Mouse (Mus musculus): Measurements from ENCODE around the gene Mybphl.

The Mybphl gene

GRCm38 (mm10) chr3:108411026-108411753 is 46.5 kb downstream of the Mybphl start:
- DNase-seq = no peak

GRCm38 (mm10) chr3:108411754-108412121 is 47.0 kb downstream of the Mybphl start:
- peak; percentile 62 to 79 for DNase-seq

GRCm38 (mm10) chr3:108413634-108414360 is 49.1 kb downstream of the Mybphl start:
- no peak for DNase-seq

GRCm38 (mm10) chr3:108414857-108415830 is 50.4 kb downstream of the Mybphl start, which contains the start of gene Celsr2:
TSS of gene Celsr2 (minus strand) at chr3:108415552.
- DNase-seq = peak in 1 of 2 experiments; percentile 36

DNA sequence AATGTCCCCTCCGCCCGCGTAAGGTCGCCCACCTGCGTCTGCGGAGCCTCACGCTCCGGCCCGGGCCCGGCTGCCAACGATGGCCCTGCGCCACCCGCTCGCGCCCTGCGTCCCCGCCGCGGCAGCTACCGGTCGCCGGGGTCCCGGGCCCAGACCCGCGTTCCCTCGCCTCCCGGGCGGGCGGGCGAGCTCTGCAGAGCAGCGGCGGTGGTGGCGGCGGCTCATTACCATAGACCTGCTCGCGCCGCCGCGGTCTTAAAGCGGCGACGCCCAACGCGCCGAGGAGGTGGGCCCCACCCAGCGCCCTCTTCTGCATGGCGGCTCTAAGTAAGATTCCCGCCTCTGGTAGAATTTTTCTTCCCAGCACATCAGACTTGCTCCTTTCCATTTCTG is 51.1 kb downstream of the Mybphl start:
- peak; percentile 72 to 76 for DNase-seq

DNA sequence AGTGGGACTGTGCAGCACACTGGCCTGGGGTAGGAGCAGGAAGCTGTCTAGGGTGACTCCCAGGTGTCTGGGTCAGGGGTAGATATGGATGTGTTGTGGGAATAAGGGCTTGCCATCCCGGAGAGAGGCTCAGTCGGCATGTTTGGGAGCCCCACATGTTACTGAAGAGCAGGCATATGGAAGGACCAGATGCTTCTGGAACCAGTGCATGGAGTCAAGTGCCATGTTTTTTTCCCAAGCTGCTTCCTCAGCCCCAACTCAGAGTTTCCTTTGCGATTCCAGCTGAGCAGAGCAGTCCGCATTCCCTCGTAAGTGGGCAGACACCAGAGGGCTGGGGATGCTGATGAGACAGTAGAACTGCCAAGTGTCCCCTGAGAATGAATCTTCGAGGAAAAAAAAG is 58.3 kb downstream of the Mybphl start:
- no peak for DNase-seq

DNA sequence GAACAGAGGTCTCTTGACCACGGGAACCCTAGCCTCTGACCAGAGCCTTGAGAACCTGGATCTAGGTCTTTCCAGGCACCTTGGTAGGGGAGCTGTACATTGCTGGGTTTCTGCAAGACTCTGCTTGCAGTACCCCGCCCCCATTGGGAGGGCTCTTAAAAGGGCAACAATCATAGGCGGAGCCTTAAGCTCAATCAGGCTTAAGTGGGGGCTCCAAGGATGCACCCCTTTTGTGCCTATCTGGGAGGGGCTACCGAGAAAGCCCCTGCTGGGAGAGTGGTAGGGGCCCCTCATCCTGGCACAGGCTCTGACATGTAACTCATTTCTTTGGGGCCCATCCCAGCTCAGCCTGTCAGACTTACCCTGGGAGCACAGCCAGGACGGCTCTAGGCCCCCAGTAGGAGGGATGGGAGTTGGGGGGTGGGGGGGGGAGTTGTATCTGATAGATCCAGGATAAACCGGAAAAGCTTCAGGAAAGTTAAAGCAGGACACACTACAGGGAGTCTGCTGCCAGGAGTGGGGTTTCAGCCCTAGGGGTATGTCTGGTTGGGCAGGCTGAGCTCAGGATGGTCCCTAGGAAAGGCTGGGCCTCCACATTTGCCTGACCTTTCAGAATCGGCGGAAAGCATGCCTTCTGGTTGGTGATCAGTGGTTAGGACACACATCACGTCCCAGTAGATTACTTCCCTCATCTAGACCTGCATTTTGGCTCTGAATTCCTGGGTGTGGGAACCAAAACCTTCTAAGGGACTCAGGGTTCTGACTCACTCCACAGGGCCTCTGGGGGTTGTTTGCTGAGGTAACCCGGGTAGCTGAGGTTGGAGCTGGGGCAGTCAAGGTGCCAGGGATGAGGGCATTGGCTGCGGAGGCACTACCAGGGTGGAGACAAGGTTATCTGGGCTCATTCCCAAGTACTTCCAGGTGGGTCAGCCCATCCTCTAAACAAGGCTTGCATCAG is 59.4 kb downstream of the Mybphl start:
- peak; percentile 47 to 70 for DNase-seq

DNA sequence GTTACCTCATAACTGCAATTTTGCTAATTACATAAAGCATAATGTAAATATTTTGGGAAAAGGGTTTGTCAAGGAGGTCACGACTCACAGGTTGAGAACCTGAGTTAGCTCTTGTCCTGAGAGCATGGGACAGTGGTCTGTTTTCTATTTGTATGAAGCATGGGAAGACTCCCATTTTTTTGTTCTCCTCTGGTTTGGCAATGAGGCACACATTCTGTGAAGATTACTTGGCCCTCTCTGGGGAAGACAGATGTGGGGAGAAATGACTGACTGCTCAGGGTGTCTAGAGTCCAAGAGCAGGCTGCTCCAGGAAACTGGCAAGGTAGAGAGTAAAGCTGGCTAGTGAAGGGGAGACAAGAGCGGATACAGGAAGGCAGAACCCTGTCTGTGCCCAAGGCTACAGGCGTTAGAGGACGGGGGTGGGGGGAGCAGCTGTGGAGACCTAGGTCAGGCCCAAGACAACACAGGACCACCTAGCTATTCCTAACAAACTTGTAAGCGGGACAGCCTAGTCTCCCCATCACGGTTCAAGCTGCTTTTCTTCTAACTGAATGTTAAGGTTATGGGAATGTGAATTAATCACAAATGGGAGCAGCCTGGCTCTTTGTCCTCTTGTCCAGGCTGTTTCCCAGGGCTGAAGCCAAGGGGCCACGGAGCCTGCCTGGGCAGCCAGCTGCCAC is 60.4 kb downstream of the Mybphl start:
- DNase-seq = no peak

- DNase-seq = no peak
These were observed 60.9 kb downstream of the Mybphl start for GRCm38 (mm10) chr3:108425624-108426018.
